In genomic region chr12:31633970-31634342, GRCm38 (mm10) we compare ENCODE assay signal across 8 mouse cellular contexts. TPM values are rescaled to one million over a fixed set of nuclear protein-coding genes. Genes with fewer than 3 reads are reported as not detected.
DNase-seq lines count a peak whose midpoint lies in the region; ATAC-seq and TF ChIP-seq lines count a peak whose summit lies in the region.

No protein-coding gene starts in this region.

- ATAC-seq in neural tube, embryonic 11.5 days (ENCODE audit: insufficient read depth, low FRiP score, low TSS enrichment): peak; percentile 39; the same call in 1 of the 2 replicates
- ATAC-seq in granulocyte monocyte progenitor cell, adult 5-6 weeks (replicated peaks; ENCODE audit: poor library complexity, severe bottlenecking): peak; percentile 68
- peak; percentile 57 for ATAC-seq in midbrain, embryonic 13.5 days

- TF ChIP-seq CTCF in brain, embryonic 14.5 days (IDR thresholded peaks at IDR 0.05; ENCODE audit: borderline replicate concordance, extremely low read depth, insufficient read depth, insufficient read length): no peak

- H3K4me3 ChIP-seq in neural tube, embryonic 11.5 days (ENCODE audit: low read depth, low read length): peak overlapping the region; percentile 46
- H3K4me3 ChIP-seq in limb, embryonic 10.5 days: peak overlapping the region; percentile 64
- H3K4me3 ChIP-seq in midbrain, embryonic 13.5 days (replicated peaks): peak overlapping the region; percentile 57

- no peaks in the 10 kb centered on the region for H3K9me3 ChIP-seq in neural tube, embryonic 11.5 days (ENCODE audit: control insufficient read depth, low read length)
- no peaks in the 10 kb centered on the region for H3K9me3 ChIP-seq in limb, embryonic 10.5 days (replicated peaks)
- H3K9me3 ChIP-seq in midbrain, embryonic 13.5 days: no peaks in the 10 kb centered on the region

- 15% methylated on average over 13 of the region's 13 CpGs for WGBS in neural tube, embryonic 11.5 days
- WGBS in limb, embryonic 10.5 days: 15% methylated on average over 13 of the region's 13 CpGs
- WGBS in midbrain, embryonic 13.5 days: 7% methylated on average over 13 of the region's 13 CpGs

- peak overlapping the region; percentile 71 for H3K4me2 ChIP-seq in neural tube, embryonic 11.5 days (ENCODE audit: low read depth)
- peak overlapping the region; percentile 72 for H3K4me2 ChIP-seq in midbrain, embryonic 13.5 days (replicated peaks)

- no peak for TF ChIP-seq POLR2A in brain, embryonic 14.5 days (IDR thresholded peaks at IDR 0.05; ENCODE audit: borderline replicate concordance, extremely low read depth, insufficient read depth, insufficient read length, poor library complexity, severe bottlenecking)

- no peaks in the 10 kb centered on the region for H3K36me3 ChIP-seq in neural tube, embryonic 11.5 days (ENCODE audit: control insufficient read depth, insufficient read depth, low read length)
- 0 out of 2 replicates have a peak, but pooled peaks cover 5% of the 10 kb centered on the region for H3K36me3 ChIP-seq in limb, embryonic 10.5 days
- 0 out of 2 replicates have a peak, but pooled peaks cover 3% of the 10 kb centered on the region for H3K36me3 ChIP-seq in midbrain, embryonic 13.5 days

- H3K27me3 ChIP-seq in neural tube, embryonic 11.5 days (ENCODE audit: control insufficient read depth, insufficient read depth, low read length): no peaks in the 10 kb centered on the region
- no peaks in the 10 kb centered on the region for H3K27me3 ChIP-seq in limb, embryonic 10.5 days (ENCODE audit: low read depth, poor library complexity, severe bottlenecking)
- no peaks in the 10 kb centered on the region for H3K27me3 ChIP-seq in midbrain, embryonic 13.5 days

- no peak overlapping the region for H3K27ac ChIP-seq in neural tube, embryonic 11.5 days (ENCODE audit: low read depth, low read length)
- peak overlapping the region; percentile 92 for H3K27ac ChIP-seq in limb, embryonic 10.5 days
- H3K27ac ChIP-seq in midbrain, embryonic 13.5 days: no peak overlapping the region

- no peak for DNase-seq in neural tube, embryonic 11.5 days (ENCODE audit: low spot score)
- no peak for DNase-seq in neural tube, embryonic 10.5 days (ENCODE audit: extremely low spot score, low spot score)
- peak; percentile 58 for DNase-seq in brain, embryonic 14.5 days (ENCODE audit: low read depth)
- peak; percentile 51 for DNase-seq in limb, embryonic 10.5 days (ENCODE audit: low spot score)
- peak; percentile 28 for DNase-seq in testis, postnatal 14 days (ENCODE audit: low spot score)
- no peak for DNase-seq in adrenal gland, postnatal 4 days (ENCODE audit: low spot score in 2 of 2)

- peak overlapping the region; percentile 88 for H3K9ac ChIP-seq in neural tube, embryonic 11.5 days (ENCODE audit: low read length)
- H3K9ac ChIP-seq in midbrain, embryonic 13.5 days (replicated peaks): peak overlapping the region; percentile 82

- 0 out of 2 replicates have a peak, but pooled peaks cover 2% of the 10 kb centered on the region for H3K4me1 ChIP-seq in neural tube, embryonic 11.5 days (ENCODE audit: control insufficient read depth, insufficient read depth, low read length)
- H3K4me1 ChIP-seq in limb, embryonic 10.5 days: peaks cover 17% of the 10 kb centered on the region
- peaks cover 4% of the 10 kb centered on the region for H3K4me1 ChIP-seq in midbrain, embryonic 13.5 days (replicated peaks)

RNA-seq across cellular contexts. Expression of gene Bcap29, which starts 0.5 kb away (rescaled TPM):
- polyA plus RNA-seq in neural tube, embryonic 11.5 days (2014; fragmentation: Nextera tagmentation; extraction: Ambion mirVana): 25.9 and 28.8 TPM in 2 replicates
- polyA plus RNA-seq in brain, embryonic 14.5 days (2012; rRNA removed): 10.3 and 11.3 TPM in 2 replicates
- total RNA-seq in granulocyte monocyte progenitor cell, adult 5-6 weeks (2014; fragmentation: Nextera tagmentation): 68.8 and 85.3 TPM in 2 replicates
- 53.7 and 59.5 TPM in 2 replicates for total RNA-seq in granulocyte monocyte progenitor cell, adult 5-6 weeks (2017)
- 32.8 and 33.0 TPM in 2 replicates for polyA plus RNA-seq in limb, embryonic 10.5 days (2016; fragmentation: Nextera tagmentation; extraction: Ambion mirVana)
- 24.5 and 26.2 TPM in 2 replicates for polyA plus RNA-seq in midbrain, embryonic 13.5 days (2015; fragmentation: Nextera tagmentation; extraction: Ambion mirVana)
- 10 to 100 TPM; 32.5 to 33.0 TPM for total RNA-seq in adrenal gland, postnatal 4 days (2021)

RNA-seq across cellular contexts. Expression of gene Dus4l, which starts 20.7 kb away (rescaled TPM):
- polyA plus RNA-seq in neural tube, embryonic 11.5 days (2014; fragmentation: Nextera tagmentation; extraction: Ambion mirVana): 10.4 and 10.9 TPM in 2 replicates
- polyA plus RNA-seq in brain, embryonic 14.5 days (2012; rRNA removed): 7.5 and 9.8 TPM in 2 replicates
- total RNA-seq in granulocyte monocyte progenitor cell, adult 5-6 weeks (2014; fragmentation: Nextera tagmentation): 9.8 and 17.8 TPM in 2 replicates
- 10.9 and 30.4 TPM in 2 replicates for total RNA-seq in granulocyte monocyte progenitor cell, adult 5-6 weeks (2017)
- 11.8 and 12.0 TPM in 2 replicates for polyA plus RNA-seq in limb, embryonic 10.5 days (2016; fragmentation: Nextera tagmentation; extraction: Ambion mirVana)
- polyA plus RNA-seq in midbrain, embryonic 13.5 days (2015; fragmentation: Nextera tagmentation; extraction: Ambion mirVana): 7.6 and 9.2 TPM in 2 replicates
- 10 to 100 TPM; 11.8 to 12.7 TPM for total RNA-seq in adrenal gland, postnatal 4 days (2021)

RNA-seq across cellular contexts. Expression of gene Cog5, which starts 20.7 kb away (rescaled TPM):
- 34.8 and 35.6 TPM in 2 replicates for polyA plus RNA-seq in neural tube, embryonic 11.5 days (2014; fragmentation: Nextera tagmentation; extraction: Ambion mirVana)
- polyA plus RNA-seq in brain, embryonic 14.5 days (2012; rRNA removed): 32.9 and 36.2 TPM in 2 replicates
- 44.4 and 61.0 TPM in 2 replicates for total RNA-seq in granulocyte monocyte progenitor cell, adult 5-6 weeks (2014; fragmentation: Nextera tagmentation)
- 56.3 and 67.7 TPM in 2 replicates for total RNA-seq in granulocyte monocyte progenitor cell, adult 5-6 weeks (2017)
- 22.7 and 29.7 TPM in 2 replicates for polyA plus RNA-seq in limb, embryonic 10.5 days (2016; fragmentation: Nextera tagmentation; extraction: Ambion mirVana)
- polyA plus RNA-seq in midbrain, embryonic 13.5 days (2015; fragmentation: Nextera tagmentation; extraction: Ambion mirVana): 31.7 and 33.0 TPM in 2 replicates
- 10 to 100 TPM; 46.0 to 49.1 TPM for total RNA-seq in adrenal gland, postnatal 4 days (2021)

Comparison
In these comparisons a context has a peak if more than half of its experiments do, and no peak if none do; other contexts are left out.
1. DNase-seq: peak in brain, embryonic 14.5 days (single experiment), limb, embryonic 10.5 days (single experiment) and testis, postnatal 14 days (single experiment); none in neural tube, embryonic 11.5 days (single experiment), neural tube, embryonic 10.5 days (single experiment) and adrenal gland, postnatal 4 days (0 of 2).
2. Peak in every context shown above with its lines, with median percentiles within 50 percentile points of each other: ATAC-seq and H3K4me3 ChIP-seq.